22 mouse cellular contexts compared by ENCODE assay signal in the genomic region with DNA sequence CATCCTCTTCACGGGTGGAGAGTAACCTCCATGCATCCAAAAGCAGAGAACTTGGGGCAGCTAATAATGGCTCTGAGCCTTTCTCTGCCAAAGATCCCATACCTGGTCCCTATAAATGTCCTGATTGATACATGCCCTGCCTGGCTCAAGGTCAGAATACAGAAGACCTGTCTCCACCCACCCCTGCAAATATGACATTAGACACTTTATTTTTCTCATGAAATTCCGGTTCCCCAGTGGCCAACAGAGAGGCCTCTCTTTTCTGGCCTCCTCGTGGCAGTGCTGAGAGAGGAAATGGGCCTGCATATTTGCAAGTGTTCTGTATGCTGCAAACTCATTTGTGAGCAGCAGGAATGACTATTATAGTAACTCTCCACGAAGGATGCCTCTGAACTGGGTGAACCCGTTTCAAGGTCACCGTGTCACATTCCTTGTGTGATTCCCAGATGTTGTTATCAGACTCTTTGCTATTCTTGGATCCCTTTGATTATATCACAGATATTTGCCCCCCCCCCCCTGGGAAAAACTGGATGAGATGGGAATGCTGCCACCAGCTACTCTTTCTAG.
A peak's percentile ranks its signal among the peaks of the same experiment; 100 is the strongest.
DNase-seq lines count a peak whose midpoint lies in the region; ATAC-seq lines count a peak whose summit lies in the region.
"Had no signal": no experiment of that assay in that cellular context is flagged by ENCODE, and none has a peak within 500 bp of the region (broad histone marks: within the 10 kb centered on the region; RNA-seq: fewer than 3 reads in every experiment).

No protein-coding gene starts in this region.

- H3K27ac ChIP-seq in kidney, embryonic 15.5 days = 0 out of 2 replicates have a peak overlapping the region, but pooled peaks have one; percentile 41
- H3K27ac ChIP-seq: forebrain, embryonic 15.5 days; heart, embryonic 10.5 days; hindbrain, embryonic 15.5 days; limb, embryonic 12.5 days; liver, embryonic 12.5 days; macrophage; midbrain, embryonic 12.5 days; neural tube, embryonic 12.5 days had no signal

- DNase-seq in kidney, adult 11 months = peak; percentile 18
- no peak for DNase-seq in kidney, adult 18-20 months
- peak; percentile 24 to 43 for DNase-seq in kidney, postnatal 4 days
- DNase-seq in lung, postnatal 25 days (ENCODE audit: low spot score) = peak; percentile 16
- no peak for DNase-seq in right cerebral cortex, postnatal 36 days (ENCODE audit: low spot score in 2 of 2)
- DNase-seq in adrenal gland, postnatal 14 days = no peak
- DNase-seq in adrenal gland, adult 2 months = no peak
- DNase-seq: adrenal gland, adult 8-10 months; cerebellum, adult 9-10 months; gastrocnemius, postnatal 36 days; thymus, postnatal 14 days had no signal

- no peak overlapping the region for H3K9ac ChIP-seq in kidney, embryonic 15.5 days
- H3K9ac ChIP-seq: forebrain, embryonic 15.5 days; hindbrain, embryonic 15.5 days; limb, embryonic 12.5 days; liver, embryonic 12.5 days; midbrain, embryonic 12.5 days; neural tube, embryonic 12.5 days had no signal

- no peaks in the 10 kb centered on the region for H3K9me3 ChIP-seq in kidney, embryonic 15.5 days (replicated peaks)
- H3K9me3 ChIP-seq: forebrain, embryonic 15.5 days; heart, embryonic 10.5 days; hindbrain, embryonic 15.5 days; limb, embryonic 12.5 days; liver, embryonic 12.5 days; midbrain, embryonic 12.5 days; neural tube, embryonic 12.5 days had no signal

- ATAC-seq in kidney, embryonic 15.5 days (replicated peaks; ENCODE audit: low FRiP score) = no peak; the same call in 1 of the 2 replicates
- ATAC-seq: intestine, embryonic 16.5 days; liver, embryonic 12.5 days had no signal

- peaks cover 20% of the 10 kb centered on the region for H3K4me1 ChIP-seq in kidney, embryonic 15.5 days
- H3K4me1 ChIP-seq: hindbrain, embryonic 15.5 days; limb, embryonic 12.5 days; liver, embryonic 12.5 days had no signal

- no peaks in the 10 kb centered on the region for H3K36me3 ChIP-seq in kidney, embryonic 15.5 days
- H3K36me3 ChIP-seq: forebrain, embryonic 15.5 days; heart, embryonic 10.5 days; hindbrain, embryonic 15.5 days; limb, embryonic 12.5 days; liver, embryonic 12.5 days; midbrain, embryonic 12.5 days; neural tube, embryonic 12.5 days had no signal

- 52% methylated on average over 6 of the region's 6 CpGs for WGBS in kidney, embryonic 15.5 days

- H3K27me3 ChIP-seq in kidney, embryonic 15.5 days = no peaks in the 10 kb centered on the region
- H3K27me3 ChIP-seq: forebrain, embryonic 15.5 days; hindbrain, embryonic 15.5 days; limb, embryonic 12.5 days; liver, embryonic 12.5 days; midbrain, embryonic 12.5 days; neural tube, embryonic 12.5 days had no signal

- H3K4me2 ChIP-seq in kidney, embryonic 15.5 days = no peak overlapping the region
- H3K4me2 ChIP-seq: forebrain, embryonic 15.5 days; hindbrain, embryonic 15.5 days; limb, embryonic 12.5 days; liver, embryonic 12.5 days; midbrain, embryonic 12.5 days; neural tube, embryonic 12.5 days had no signal

- no peak overlapping the region for H3K4me3 ChIP-seq in kidney, embryonic 15.5 days (replicated peaks)
- H3K4me3 ChIP-seq: erythroblast, embryonic 14.5 days; forebrain, embryonic 15.5 days; heart, embryonic 10.5 days; hindbrain, embryonic 15.5 days; limb, embryonic 12.5 days; liver, embryonic 12.5 days; midbrain, embryonic 12.5 days; neural tube, embryonic 12.5 days had no signal

Comparison
In these comparisons a context has a peak if more than half of its experiments do, and no peak if none do; other contexts are left out.
1. DNase-seq: peak in kidney, adult 11 months (single experiment), kidney, postnatal 4 days (2 of 2) and lung, postnatal 25 days (single experiment); none in kidney, adult 18-20 months (single experiment), right cerebral cortex, postnatal 36 days (0 of 2), adrenal gland, postnatal 14 days (single experiment) and adrenal gland, adult 2 months (single experiment).